13 mouse cellular contexts compared by ENCODE assay signal in genomic region chr5:19906636-19907035, GRCm38 (mm10).
"Had no signal": no experiment of that assay in that cellular context is flagged by ENCODE, and none has a peak within 500 bp of the region (broad histone marks: within the 10 kb centered on the region; RNA-seq: fewer than 3 reads in every experiment).

No protein-coding gene starts in this region.

- H3K27me3 ChIP-seq: neural tube, embryonic 15.5 days had no signal

- H3K27ac ChIP-seq: limb, embryonic 15.5 days; liver, embryonic 12.5 days had no signal

- DNase-seq: kidney, adult 11 months; kidney, adult 9 months; kidney, postnatal 10 days; lung, postnatal 10 days; lung, postnatal 4 days; spleen, adult 18-20 months; thymus, adult 18-20 months; thymus, postnatal 14 days had no signal

- H3K4me3 ChIP-seq: liver, embryonic 12.5 days; myocyte had no signal

- ATAC-seq: liver, embryonic 12.5 days had no signal

- H3K9ac ChIP-seq: limb, embryonic 15.5 days; liver, embryonic 12.5 days; lung, embryonic 14.5 days had no signal

- H3K9me3 ChIP-seq: limb, embryonic 15.5 days; liver, embryonic 12.5 days; neural tube, embryonic 15.5 days had no signal

- H3K36me3 ChIP-seq: limb, embryonic 15.5 days; liver, embryonic 12.5 days; neural tube, embryonic 15.5 days had no signal

- H3K4me2 ChIP-seq: liver, embryonic 12.5 days had no signal
